Mouse (Mus musculus) adrenal gland, adult 2 months (tissue): ENCODE data around the gene Sept9. TPM values are rescaled to one million over a fixed set of nuclear protein-coding genes. Genes with fewer than 3 reads are reported as not detected.

Experiments
- DNase-seq: peaks from one replicate; pipeline ENCODE4 v3.0.0; 2021
- polyA plus RNA-seq: library from polyadenylated mRNA; depleted of rRNA; stranded (reverse); fragments of >200 nt; gene quantifications from 2 replicates; pipeline ENCODE4 v1.2.3, GENCODE M21; 2012
- total RNA-seq, 2 experiments: library from RNA; stranded (reverse); gene quantifications; 2 replicates each; pipeline ENCODE4 v1.2.3; 2021

Gene Sept9
- total and polyA plus RNA-seq, 3 experiments = 53.7 to 149 (median 143) TPM

DNA sequence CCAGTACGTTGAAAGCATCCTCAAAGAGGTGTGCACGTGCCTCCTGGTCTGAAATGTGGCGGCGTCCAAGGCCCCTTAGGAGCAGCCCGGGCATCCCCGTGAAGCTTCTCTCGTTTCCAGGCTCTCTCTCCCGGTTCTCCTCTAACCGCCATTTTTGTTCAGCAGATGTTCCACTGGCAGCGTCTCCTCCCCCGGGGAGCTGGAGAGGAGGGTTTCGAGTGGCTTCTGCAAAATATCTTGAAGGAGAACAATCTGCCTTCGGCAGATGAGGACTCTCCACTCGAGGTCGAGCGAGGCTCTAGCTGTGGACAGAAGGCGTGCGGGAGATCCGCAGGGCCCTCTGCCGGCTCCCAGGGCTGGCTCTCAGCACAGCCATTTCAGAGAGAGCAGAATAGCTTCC lies 173.7 kb downstream of the Sept9 start:
- no peak for DNase-seq

- no peak for DNase-seq
Measured at GRCm38 (mm10) chr11:117373870-117374269, 174.4 kb downstream of the Sept9 start.

GRCm38 (mm10) chr11:117374288-117374687 lies 174.8 kb downstream of the Sept9 start:
- DNase-seq = no peak

DNA sequence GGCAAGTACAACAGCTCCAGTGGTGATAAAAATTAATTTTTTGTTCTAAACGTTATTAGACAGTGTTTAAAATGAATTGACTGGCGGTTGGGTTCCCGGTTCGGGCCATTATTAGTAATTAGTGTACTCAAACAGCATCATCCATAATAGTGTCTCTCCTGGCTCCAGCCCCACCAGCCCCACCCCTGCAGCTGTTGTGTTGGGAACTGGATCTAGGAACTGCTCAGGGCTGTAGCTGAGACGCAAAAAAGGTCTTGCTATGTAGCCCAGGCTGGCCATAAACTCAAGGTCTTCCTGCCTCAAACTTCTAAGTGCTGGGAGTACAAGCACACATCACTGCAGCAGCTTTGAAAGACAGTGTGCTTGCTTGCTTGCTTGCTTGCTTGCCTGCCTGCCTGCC lies 180.3 kb downstream of the Sept9 start:
- no peak for DNase-seq

GRCm38 (mm10) chr11:117384235-117384634 lies 184.8 kb downstream of the Sept9 start:
- DNase-seq = no peak

GRCm38 (mm10) chr11:117384897-117385296 lies 185.4 kb downstream of the Sept9 start:
- DNase-seq = peak; percentile 90

DNA sequence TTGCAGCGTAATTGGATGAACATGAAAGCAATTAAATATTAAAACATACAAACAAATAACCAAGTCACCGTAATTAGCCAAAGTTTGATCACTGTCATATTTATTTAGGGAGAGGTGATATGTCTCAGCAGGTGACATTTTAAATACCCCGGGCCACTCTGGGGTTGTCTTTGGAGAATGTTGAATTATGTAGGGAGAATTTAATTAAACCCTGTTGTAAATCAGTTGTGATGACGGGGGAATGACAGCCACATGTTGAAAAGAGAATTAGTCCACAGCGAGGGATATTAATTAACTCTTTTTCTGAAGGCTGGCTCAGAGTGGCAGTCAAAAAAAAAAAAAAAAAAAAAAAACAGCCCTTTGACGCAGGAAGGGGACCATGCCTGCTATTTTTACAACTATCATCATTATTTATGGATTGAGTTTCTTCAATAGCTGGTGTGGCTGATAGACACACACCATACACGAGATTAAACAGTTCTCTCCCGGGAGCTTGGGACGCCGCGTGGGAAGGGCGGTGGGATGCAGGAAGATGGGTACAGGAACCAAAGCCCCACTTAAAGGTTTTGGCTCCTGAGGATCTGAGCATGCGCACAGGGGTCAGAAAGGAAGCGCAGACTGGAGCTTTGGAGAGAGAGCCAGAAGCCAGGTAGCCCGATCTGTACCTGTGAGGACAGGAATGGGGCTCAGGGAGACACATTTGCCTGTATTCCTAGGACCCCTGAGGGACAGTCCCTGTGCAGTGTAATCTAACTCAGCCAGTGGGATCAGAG lies 186.1 kb downstream of the Sept9 start:
- DNase-seq = no peak

GRCm38 (mm10) chr11:117387241-117387640 lies 187.8 kb downstream of the Sept9 start:
- DNase-seq = no peak

DNA sequence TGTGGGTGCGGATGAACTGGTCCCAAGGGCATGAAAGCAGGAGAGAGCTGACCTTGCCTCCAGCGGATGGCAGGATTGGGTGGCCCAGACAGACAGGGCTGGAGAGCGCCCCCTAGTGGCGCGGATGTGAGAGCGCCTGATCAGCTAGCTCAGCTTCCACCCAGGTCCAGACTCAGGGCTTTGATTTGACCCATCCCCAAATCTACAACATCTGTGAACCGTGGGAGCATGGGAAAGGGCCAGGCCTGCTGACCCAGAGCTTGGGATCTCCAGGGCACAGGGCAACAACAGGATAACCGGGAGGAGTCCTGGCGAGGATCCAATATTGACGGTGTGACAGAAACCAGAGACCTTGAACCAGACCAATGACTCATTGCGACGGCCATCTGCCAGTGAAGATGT lies 190.5 kb downstream of the Sept9 start:
- peak; percentile 92 for DNase-seq

GRCm38 (mm10) chr11:117390774-117391534 lies 191.5 kb downstream of the Sept9 start:
- no peak for DNase-seq

DNA sequence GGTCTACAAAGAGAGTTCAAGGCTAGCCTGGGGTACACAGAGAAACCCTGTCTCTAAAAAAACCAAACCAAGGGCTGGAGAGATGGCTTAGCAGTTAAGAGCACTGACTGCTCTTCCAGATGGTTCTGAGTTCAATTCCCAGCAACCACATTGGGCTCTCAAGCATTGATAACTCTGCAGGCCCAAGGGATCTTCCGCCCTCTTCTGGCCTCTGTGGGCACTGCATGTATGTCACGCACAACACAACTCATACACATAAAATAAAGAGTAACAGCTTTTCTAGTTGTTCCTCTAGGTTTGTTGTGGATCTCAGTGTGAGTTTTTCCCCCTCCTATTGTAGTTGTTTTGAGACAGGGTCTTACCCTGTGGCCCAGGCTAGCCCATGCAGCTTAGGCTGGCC lies 192.8 kb downstream of the Sept9 start:
- no peak for DNase-seq

GRCm38 (mm10) chr11:117393715-117394114 lies 194.3 kb downstream of the Sept9 start:
- no peak for DNase-seq

DNA sequence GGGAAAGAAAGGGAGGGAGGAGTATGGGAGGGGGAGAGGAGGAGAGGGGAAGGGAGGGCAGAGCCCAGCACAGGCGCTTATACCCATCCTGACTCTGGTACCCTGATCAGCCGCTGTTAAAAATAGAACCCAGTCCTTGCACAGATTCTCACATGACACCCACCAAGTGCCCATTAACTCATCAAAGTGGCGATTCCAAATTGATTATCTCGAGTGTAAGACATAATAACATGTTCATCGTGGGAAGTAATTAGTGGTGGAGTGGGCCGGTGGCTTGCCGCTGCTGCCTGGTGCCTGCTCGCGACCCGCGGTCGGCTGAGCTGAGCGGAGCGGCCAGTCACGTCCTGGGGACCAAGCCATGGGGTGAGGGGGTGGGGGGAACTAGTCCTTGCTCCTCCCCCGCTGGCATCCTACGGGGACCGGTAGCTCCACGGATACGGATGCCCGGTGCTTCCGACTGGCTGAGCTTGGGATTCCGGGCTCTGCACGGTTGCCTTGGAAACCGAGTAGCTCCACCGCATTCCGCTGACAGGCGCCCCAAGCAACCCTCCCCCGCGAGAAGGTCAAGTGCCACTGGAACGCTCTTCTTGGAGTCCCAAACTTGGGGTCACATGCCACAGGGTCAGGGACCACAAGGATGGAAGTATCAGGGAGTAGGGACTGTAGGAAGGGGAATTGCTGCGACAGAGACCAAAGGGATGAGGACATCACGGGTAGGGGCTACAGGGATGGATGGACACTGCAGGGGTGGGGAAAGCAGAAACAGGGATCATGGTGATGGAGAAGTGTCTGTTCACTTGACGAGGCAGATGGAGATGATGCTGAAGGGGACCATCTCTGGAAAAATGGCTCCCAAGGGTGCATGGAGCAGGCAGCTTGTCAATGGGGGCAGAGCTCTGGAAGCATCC lies 195.0 kb downstream of the Sept9 start:
- peak; percentile 34 for DNase-seq

DNA sequence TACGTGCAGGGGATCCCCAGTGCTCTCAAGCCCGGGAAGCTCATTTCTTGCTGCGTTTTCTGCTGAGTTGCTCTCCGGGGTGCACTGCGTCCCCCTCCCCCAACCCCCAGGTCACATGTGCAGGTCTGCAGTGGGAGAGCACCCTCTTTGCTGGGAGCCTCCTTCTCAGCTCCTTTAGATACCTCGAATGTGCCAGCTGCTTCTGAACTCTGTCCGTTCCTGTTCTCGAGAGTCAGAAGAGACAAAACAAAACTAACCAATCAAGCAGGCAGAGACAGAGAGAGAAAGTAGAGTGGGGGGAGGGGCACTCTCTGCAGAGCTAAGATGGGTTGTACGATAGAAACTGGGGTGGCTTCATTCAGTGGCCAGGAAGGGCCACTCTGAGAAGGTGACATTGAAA lies 195.8 kb downstream of the Sept9 start:
- DNase-seq = no peak

- no peak for DNase-seq
Measured at GRCm38 (mm10) chr11:117396929-117397328, 197.5 kb downstream of the Sept9 start.

DNA sequence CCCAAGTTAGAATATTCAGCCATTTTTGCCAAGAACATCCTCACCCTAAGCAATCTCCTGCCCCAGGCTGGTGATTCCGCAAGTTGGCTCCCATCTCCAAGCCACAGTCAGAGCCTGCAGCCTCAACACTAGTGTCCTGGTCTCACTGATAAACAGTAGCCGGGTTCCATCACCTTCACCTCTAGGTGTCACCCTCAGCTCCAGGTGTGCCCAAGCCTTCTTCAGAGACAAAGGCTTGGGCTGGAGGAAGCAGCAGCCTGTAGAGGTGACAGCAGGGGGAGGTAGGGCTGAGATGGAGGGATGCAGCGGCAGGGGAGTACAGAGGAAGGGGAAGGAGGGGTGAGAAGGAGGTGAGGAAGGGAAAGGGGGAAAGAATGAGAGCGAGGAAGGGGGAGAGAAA lies 198.3 kb downstream of the Sept9 start:
- DNase-seq = no peak

DNA sequence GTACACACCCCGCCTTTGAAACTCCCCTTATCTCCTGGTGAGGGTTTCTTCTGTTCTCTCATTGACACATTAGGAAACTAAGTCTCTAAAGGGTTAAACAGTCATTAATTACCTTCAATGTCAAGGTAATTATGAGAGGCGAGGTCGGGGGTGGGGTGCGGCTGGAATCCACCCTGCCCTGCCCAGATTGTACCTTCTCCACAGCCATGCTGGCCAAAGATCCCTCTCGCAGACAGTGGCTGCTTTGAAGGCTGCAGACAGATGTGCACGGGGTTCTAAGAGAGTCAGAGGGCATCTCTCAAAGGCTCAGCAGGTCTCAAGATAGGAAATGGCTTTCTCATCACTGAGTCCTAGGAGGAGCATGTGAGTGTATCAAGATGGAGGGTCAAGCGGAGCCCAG lies 198.7 kb downstream of the Sept9 start:
- no peak for DNase-seq

GRCm38 (mm10) chr11:117401583-117402367 lies 202.3 kb downstream of the Sept9 start:
- DNase-seq = no peak

DNA sequence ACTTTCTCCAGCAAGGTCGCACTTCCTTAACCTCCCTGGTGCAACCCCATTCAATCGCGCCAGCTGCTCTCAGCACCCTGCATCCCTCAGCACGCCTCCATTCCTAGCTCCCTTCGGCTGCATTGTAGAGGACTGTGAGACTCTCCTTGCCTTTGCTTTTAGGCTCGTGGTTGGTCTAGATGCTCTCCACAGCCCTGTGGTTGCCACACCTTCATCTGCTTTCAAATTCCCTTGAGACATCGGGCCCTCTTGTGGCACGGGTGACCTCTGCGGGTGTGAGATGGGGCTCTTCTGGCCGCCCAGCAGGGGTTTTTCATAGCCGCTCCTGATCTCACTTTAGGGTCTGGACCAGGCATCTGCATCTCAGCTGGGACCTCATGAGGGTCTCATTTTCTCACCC lies 203.1 kb downstream of the Sept9 start:
- no peak for DNase-seq

DNA sequence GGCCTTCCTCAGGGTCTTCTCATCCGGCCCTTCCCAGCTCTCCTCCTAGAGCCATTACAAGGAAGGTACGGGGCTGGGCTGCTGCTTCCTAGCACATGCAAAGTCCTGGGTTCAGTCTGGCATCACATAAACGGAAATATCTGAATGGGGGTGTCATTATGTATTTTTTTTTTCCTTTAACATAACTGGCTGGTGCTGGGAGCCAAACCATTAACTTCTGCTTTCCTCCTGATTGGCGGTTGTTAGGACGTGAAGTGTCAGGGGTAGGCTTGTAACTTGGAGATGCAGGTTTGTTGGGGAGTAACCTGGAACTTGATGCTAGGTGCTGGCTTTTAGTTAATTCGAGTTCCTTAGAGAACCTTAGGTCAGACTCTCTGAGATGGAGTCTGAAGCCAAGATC lies 203.6 kb downstream of the Sept9 start:
- no peak for DNase-seq

DNA sequence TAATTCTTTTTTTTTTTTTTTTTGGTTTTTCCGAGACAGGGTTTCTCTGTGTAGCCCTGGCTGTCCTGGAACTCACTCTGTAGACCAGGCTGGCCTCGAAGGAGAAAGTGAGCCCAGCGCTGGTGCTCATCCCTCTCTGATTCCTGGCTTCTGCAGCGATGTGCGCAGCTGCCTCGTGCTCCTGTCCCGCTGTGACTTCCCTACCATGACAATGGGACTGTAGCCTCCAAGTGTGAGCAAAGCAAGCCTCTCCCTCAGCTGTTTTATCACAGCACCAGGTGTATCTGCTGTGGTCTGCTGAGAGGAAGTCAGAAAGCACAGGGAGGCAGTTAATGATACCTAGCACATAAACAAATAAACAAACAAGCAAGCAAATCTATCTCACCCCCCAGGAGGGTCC lies 204.3 kb downstream of the Sept9 start:
- no peak for DNase-seq

GRCm38 (mm10) chr11:117406711-117407110 lies 207.2 kb downstream of the Sept9 start:
- DNase-seq = no peak
